Mouse (Mus musculus): Measurements from ENCODE around the gene Crybb1.

- TF ChIP-seq POLR2A (IDR thresholded peaks at IDR 0.05; ENCODE audit: borderline replicate concordance, insufficient read depth, low read length) = no peak
- no peak for TF ChIP-seq CTCF (IDR thresholded peaks at IDR 0.05; ENCODE audit: borderline replicate concordance, insufficient read depth, low read depth, low read length)
Measured at GRCm38 (mm10) chr5:112265110-112265509, 9.5 kb downstream of the Crybb1 start.
